Mouse (Mus musculus) cortical plate, adult 2 months (tissue): ENCODE results near the gene Camta2. TPM values are rescaled to one million over a fixed set of nuclear protein-coding genes. Genes with fewer than 3 reads are reported as not detected.

ENCODE experiments used
- H3K27ac ChIP-seq: fragments of 200-500 bp; 2 replicates; pipeline ENCODE4 v1.5.1; 2012; ENCODE audit warnings: low read length, control low read depth, inconsistent platforms; ENCODE audit not compliant: insufficient read depth
- H3K4me1 ChIP-seq: fragments of 200-500 bp; 2 replicates; pipeline ENCODE4 v1.6.1; 2011; ENCODE audit warnings: low read length; ENCODE audit not compliant: control insufficient read depth, insufficient read depth
- H3K4me3 ChIP-seq: fragments of 200-500 bp; 2 replicates; pipeline ENCODE4 v1.5.1; 2011; ENCODE audit warnings: mild to moderate bottlenecking, low read length, control low read depth; ENCODE audit not compliant: insufficient read depth
- CTCF ChIP-seq: fragments of 200-500 bp; IDR thresholded peaks from 2 replicates; pipeline ENCODE4 v1.5.1; 2011; ENCODE audit warnings: mild to moderate bottlenecking, control low read depth, low read length; ENCODE audit not compliant: insufficient read depth; ENCODE audit errors: extremely low read depth
- POLR2A ChIP-seq: fragments of 200-500 bp; IDR thresholded peaks from 2 replicates; pipeline ENCODE4 v1.6.1; 2011; ENCODE audit warnings: mild to moderate bottlenecking, low read length, control low read depth; ENCODE audit not compliant: insufficient read depth; ENCODE audit errors: extremely low read depth
- polyA plus RNA-seq: library from polyadenylated mRNA; depleted of rRNA; stranded (reverse); fragments of >200 nt; gene quantifications from 2 replicates; pipeline ENCODE4 v1.2.3, GENCODE M21; 2012; rRNA removed

The Camta2 gene
- 126 and 138 TPM in 2 replicates for polyA plus RNA-seq

DNA sequence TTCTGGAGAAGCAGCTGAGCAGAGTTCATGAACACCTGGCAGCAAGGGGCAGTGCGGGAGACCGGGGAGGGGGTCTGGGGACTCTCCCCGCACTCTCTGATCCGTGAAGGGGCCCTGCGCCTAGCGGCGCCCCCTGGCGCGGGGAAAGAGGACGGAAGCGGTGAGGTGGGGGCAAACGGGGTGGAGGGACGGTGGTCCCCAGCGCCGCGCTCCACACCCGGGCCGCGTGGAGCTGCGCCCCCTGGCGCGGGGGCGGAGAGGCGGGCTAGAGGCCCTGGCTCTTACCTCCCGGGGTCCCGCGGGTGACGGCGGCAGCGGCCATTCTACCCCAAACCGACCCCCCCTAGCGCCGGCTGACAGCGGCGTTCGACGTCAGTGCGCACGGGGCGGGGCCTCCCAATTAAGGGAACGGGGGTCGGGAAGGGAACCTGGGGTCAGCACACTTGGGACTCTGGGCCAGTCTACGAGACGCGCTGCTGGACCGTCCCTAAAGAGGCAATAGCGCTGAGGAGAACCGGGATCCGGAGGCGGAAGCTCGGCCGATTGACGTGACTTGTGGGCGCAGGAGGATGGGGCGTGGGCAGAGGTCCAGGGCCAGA lies at the start of gene Camta2:
Camta2 (minus strand) TSS at position 505 of the 599 bp plus-strand sequence.
- 0 out of 2 replicates have a peak, but pooled peaks have one; percentile 14 for TF ChIP-seq CTCF
- TF ChIP-seq POLR2A: peak; percentile 79; the same call in 1 of the 2 replicates
- H3K4me1 ChIP-seq: peaks cover 6% of the 10 kb centered on the region
- H3K27ac ChIP-seq: peak within 1 kb of the TSS; percentile 92
- peak within 1 kb of the TSS; percentile 87 for H3K4me3 ChIP-seq

DNA sequence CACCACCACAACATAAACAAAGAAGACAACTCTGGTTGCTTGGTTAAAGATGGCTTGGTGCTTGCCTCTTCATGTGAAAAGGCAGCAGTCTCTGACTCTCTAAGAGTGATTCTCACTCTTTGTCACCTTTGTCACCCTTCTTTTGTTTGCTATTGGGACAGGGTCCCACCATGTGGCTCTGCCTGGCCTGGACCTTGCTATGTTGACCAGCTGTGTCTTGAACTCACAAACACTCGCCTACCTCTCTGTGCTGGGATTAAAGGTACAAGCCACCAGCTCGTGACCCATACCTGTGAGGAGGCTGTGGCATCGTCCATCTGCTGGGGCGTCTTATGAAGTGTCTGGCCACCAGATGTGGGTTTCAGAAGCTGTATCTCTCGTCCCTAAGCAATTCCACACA lies 45.4 kb upstream of the Camta2 start:
- H3K27ac ChIP-seq: no peak overlapping the region
- TF ChIP-seq POLR2A: no peak
- TF ChIP-seq CTCF: no peak

DNA sequence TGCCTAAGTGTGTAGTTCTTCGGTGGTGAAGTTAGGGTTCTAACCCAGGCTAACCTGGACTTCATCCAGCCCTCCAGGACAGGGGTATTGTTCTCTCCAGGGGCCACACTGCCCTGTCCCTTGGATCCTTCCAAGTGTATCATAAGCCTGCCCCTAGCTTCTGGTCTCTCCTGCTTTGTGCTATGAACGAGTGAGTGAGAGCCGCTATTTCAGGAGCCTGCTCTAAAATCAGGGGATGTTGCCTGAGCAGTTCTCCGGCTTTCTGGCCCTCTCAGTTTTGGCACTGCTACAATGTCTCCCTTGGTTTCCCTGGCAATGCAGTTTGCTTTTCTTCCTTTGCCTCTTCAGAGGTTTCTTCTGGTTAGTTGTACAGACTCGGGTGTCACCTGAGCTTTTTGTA lies 43.3 kb upstream of the Camta2 start:
- TF ChIP-seq CTCF (no peak), POLR2A (no peak)
- H3K27ac ChIP-seq: peak overlapping the region; percentile 14; the same call in 1 of the 2 replicates
- peaks cover 7% of the 10 kb centered on the region; the same call in 1 of the 2 replicates for H3K4me1 ChIP-seq
- H3K4me3 ChIP-seq: no peak overlapping the region

More for the DNA sequence above, 45.4 kb upstream of the Camta2 start:
- Histone ChIP-seq H3K4me1 (peaks cover 7% of the 10 kb centered on the region; the same call in 1 of the 2 replicates), H3K4me3 (no peak overlapping the region)

DNA sequence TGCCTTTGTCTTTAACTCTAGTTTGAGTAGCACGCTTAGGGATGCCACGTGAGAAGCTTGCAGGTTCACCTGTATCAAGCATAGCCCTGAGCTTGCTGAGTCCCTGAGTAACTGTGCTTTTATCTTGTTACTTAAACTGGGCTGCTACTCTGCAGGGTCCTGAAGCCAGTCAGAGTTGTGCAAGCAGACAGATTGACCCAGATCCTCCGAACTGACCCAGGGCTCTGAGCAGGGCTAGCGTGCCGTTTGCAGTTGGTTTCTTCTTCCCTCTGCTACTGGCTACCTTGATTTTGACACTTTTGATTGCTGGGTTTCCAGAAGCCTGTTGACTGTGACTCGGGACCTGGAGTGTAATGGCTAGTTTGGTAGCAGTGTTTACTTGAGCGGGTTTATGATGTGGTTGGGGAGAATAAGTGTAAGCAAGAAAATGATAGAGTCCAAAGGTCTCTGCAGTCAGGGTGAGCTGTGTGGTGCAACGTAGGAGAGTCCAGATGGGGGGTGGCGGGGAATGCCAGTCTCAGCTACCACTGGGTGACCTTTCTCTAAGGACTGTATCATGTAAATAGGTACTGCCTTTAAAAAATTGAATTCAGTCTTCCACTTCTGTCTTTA lies 42.6 kb upstream of the Camta2 start:
- H3K4me1 ChIP-seq: peaks cover 7% of the 10 kb centered on the region; the same call in 1 of the 2 replicates
- TF ChIP-seq POLR2A: no peak
- TF ChIP-seq CTCF: no peak
- H3K27ac ChIP-seq: peak overlapping the region; percentile 14; the same call in 1 of the 2 replicates

DNA sequence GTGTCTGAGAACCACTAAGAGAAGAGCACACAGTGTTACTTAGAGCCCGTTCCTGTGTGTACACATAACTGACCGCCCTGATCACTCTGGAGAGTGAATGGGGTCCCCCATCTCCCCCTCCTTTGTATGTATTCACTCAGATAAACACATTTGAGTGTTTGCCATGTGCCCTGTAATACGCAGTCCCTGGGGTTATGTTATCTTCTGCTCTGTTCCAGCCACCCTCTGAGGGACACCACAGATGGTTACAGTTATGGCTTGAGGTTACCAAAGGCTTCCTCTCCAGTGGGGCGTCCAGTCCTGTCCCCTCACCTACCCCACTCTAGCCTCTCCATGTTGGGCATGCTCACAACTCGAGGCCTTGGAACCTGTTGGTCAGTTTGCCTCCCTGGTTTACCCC lies 39.5 kb upstream of the Camta2 start:
- no peak for TF ChIP-seq CTCF
- no peak for TF ChIP-seq POLR2A
- no peak overlapping the region for H3K4me3 ChIP-seq
- peaks cover 6% of the 10 kb centered on the region; the same call in 1 of the 2 replicates for H3K4me1 ChIP-seq
- no peak overlapping the region for H3K27ac ChIP-seq

More for the DNA sequence above, 42.6 kb upstream of the Camta2 start:
- no peak overlapping the region for H3K4me3 ChIP-seq

DNA sequence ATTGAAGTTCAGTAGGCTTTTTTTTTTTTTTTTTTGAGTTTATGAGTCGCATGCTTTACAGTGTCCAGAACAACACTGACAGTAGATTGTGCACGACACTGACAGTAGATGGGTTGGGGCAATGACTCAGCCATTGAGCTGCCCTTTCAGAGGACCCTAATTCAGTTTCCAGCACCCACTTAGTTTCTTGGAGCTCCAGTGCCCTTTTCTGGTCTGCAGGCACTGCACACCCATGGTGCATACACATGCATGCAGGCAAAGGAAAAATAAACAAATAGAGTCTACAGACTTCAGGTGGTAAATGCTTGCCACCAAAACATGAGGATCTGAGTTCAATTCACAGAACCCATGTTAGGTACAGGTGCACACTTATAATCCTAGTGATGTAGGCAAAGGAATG lies 38.7 kb upstream of the Camta2 start:
- no peak overlapping the region for H3K27ac ChIP-seq
- no peak overlapping the region for H3K4me3 ChIP-seq
- peaks cover 6% of the 10 kb centered on the region; the same call in 1 of the 2 replicates for H3K4me1 ChIP-seq
- no peak for TF ChIP-seq POLR2A
- TF ChIP-seq CTCF: no peak

DNA sequence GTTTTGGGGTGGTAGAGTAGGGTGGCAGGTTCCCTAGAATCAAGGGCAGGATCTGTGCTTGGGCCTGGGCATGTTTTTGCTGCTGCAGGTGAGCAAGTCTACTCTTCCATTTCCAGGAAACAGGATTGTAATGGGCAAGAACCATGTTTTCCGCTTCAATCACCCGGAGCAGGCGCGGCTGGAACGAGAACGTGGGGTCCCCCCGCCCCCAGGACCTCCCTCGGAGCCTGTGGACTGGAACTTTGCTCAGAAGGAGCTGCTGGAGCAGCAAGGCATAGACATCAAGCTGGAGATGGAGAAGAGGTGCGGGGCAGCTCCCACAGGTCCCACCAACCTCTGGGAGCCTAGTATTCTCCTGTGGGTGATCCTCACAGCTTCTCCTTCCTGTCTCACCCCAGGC lies 36.8 kb upstream of the Camta2 start:
- Histone ChIP-seq H3K4me1 (no peaks in the 10 kb centered on the region), H3K27ac (no peak overlapping the region), H3K4me3 (no peak overlapping the region)
- TF ChIP-seq CTCF (no peak), POLR2A (no peak)

DNA sequence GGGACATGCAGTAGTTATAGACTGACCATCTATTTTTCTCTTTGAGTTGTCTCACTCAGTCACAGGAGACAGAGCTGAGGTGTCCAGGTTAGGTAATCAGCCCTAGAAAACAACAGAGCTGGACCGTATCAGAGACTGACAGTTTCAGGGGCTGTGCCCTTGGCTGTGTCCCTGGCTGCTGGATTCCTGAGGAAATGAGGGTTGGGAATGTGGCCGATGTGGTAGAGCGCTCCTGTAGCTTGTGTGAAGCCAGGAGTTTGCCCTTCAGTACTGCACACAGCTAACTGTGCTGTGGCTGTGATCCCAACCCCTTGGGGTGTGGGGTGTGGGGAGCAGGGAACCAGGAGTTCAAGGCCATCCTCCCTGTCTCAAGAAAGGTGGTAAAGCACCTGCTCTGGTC lies 33.2 kb upstream of the Camta2 start:
- no peak for TF ChIP-seq POLR2A
- no peak for TF ChIP-seq CTCF
- no peak overlapping the region for H3K4me3 ChIP-seq
- no peak overlapping the region for H3K27ac ChIP-seq
- no peaks in the 10 kb centered on the region for H3K4me1 ChIP-seq

DNA sequence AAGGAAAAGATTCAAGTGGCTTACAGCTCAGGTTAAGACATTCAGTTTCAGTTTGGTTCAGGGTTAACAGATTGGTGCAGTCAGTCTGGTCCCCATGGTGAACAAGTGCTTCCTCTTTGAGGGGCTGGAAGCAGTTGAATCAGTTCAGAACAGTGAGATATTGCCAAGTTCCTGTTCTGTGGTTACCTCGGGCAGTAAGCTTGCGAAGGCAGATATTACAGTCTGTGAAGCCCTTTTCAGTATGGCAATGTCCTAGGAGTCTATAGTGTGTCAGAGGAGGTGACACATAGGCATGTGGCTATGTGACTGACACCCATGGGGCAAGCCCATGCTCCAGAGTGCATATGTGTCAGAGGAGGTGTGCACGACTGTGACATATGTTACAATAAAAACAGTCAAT lies 32.7 kb upstream of the Camta2 start:
- Histone ChIP-seq H3K4me3 (no peak overlapping the region), H3K4me1 (no peaks in the 10 kb centered on the region), H3K27ac (no peak overlapping the region)
- no peak for TF ChIP-seq POLR2A
- no peak for TF ChIP-seq CTCF

DNA sequence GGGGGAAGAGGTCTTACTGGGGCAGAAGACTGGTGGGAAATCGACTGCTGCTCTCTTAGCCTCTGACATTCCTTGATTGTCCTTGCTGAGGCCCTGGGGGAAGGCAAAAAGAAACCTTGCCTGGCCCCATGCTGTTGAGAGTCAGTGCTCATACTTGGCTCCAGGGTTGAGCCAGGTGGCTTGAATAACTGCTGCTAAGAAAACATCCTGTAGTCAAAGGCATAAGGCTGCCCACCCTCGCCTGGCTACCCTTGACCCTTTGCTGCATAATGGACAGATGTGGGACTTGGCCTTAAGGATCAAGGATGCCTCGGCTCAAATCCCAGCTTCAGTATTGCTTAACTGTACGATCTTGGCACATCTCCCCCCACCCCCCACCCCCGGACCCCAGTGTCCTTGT lies 30.6 kb upstream of the Camta2 start:
- TF ChIP-seq POLR2A (no peak), CTCF (no peak)
- Histone ChIP-seq H3K27ac (no peak overlapping the region), H3K4me3 (no peak overlapping the region), H3K4me1 (no peaks in the 10 kb centered on the region)
